Mouse (Mus musculus) heart, postnatal 14 days (tissue): ENCODE measurements around the gene Pkd1l3. TPM values are rescaled to one million over a fixed set of nuclear protein-coding genes. Genes with fewer than 3 reads are reported as not detected.

ENCODE experiments used
- DNase-seq, 2 experiments: peaks; one replicate each; pipeline ENCODE4 v3.0.0; 2021 to 2022
- intact Hi-C: fragments of 180-260 bp; cut with DNase I; formaldehyde crosslinking; loops from one replicate; pipeline ENCODE4 v1.15.1; 2025
- total RNA-seq, 2 experiments: library from RNA; stranded (reverse); gene quantifications; 2 replicates each; pipeline ENCODE4 v1.2.3; 2021

Pkd1l3 gene
- total RNA-seq, 2 experiments from 2014 or later, result 0.10 TPM; not detected in 1

DNA sequence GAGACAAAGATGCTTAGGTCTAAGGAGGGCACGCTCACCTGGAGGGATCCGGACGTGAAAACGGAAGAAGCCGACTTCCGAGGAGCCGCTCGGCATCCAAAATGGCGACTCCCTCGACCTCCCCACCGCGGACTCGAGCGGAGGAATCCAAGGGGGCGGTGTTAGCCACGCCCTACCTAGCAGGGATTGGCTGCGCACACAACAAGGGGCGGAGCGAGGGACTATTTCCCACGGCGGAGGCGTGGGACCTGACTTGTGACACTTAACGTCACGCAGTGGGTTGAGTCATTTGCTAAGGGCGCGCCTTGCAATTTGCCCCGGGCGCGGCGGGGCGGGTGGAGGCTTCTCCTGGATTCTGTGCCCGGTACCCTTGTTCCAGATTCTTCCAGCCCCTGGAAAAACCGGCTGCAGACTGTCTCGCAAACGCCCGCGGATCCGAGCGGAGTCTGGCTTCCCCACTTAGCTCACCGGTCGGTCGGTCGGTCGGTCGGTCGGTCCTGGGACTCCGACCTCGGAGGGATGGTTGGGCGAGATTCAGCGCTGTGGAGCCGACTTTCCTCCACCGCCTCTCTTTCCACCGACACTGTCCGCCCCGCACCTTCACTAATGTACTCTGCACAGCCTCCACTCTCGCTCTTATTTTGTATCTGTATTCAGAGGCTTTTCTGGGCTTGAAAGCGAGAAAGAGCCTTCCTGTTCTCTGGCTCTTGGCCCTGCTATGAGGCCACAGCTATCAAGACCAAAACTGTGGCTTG, 79.0 kb downstream of the Pkd1l3 start, which contains the start of gene Ist1:
Ist1 (minus strand) TSS at position 115 of the 755 bp plus-strand sequence.
- DNase-seq, result peak; percentile 98 to 99
- intact Hi-C loops, result loop anchor here (2.0 to 5.0 kb wide), 2 partner anchors 85 to 86 kb away; partner anchors contain the start of genes Ap1g1 and Dhodh

DNA sequence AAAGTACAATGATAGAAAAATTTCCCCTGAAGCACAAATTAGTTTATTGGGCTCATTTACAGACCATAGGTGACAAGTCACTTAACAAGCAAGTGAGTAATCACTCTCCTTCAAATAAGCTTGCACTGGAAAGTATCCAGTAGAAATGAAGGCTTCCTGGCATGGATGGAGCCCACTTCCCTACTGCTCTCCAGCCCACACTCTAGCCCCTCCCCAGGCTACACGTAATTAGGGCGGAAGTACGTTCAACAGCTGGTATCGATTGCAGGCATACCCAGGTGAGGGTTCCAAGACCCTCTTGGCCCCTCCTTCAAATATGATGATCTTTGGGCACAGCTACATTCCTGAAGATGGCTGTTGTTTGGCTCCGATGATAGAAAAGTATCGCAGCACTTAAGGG, 79.8 kb downstream of the Pkd1l3 start:
- intact Hi-C loops, result loop anchor here (5.0 kb wide), 1 partner anchor 87 kb away; the partner anchor contains the start of gene Dhodh

DNA sequence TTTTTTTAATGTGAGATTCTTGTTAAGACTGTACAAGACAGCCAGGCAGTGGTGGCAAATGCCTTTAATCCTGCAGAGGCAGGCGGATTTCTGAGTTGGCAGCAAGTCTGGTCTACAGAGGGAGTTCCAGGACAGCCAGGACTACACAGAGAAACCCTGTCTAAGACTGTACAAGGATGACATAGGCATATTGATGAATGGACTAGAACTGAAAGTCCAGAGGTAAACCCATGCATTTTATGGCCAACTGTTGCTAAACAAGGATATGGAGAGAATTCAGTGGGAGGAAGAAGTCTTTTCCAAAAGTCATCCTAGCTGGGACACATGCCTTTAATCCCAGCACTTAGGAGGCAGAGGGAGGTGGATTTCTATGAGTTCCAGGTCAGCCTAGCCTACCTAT, 83.4 kb downstream of the Pkd1l3 start:
- no peak for DNase-seq
- intact Hi-C loops, result no loop called here

More for the DNA sequence above, 79.8 kb downstream of the Pkd1l3 start:
- DNase-seq, result no peak

DNA sequence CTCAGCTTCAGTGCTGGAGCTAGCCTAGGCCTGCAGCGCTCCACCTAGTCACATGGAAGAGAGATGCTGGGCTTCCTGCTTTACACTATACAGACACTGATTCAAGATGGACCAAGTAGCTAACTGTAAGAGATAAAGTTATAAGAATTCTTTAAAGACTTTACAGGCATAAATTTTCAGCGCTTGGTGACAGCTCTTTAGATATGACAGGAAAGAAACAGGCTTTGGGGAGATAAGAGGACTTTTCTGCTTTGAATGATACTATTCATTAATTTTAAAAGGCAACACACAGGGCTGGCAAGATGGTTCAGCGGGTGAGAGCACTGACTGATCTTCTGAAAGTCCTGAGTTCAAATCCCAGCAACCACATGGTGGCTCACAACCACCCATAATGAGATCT, 84.2 kb downstream of the Pkd1l3 start:
- intact Hi-C loops, result no loop called here
- no peak for DNase-seq

DNA sequence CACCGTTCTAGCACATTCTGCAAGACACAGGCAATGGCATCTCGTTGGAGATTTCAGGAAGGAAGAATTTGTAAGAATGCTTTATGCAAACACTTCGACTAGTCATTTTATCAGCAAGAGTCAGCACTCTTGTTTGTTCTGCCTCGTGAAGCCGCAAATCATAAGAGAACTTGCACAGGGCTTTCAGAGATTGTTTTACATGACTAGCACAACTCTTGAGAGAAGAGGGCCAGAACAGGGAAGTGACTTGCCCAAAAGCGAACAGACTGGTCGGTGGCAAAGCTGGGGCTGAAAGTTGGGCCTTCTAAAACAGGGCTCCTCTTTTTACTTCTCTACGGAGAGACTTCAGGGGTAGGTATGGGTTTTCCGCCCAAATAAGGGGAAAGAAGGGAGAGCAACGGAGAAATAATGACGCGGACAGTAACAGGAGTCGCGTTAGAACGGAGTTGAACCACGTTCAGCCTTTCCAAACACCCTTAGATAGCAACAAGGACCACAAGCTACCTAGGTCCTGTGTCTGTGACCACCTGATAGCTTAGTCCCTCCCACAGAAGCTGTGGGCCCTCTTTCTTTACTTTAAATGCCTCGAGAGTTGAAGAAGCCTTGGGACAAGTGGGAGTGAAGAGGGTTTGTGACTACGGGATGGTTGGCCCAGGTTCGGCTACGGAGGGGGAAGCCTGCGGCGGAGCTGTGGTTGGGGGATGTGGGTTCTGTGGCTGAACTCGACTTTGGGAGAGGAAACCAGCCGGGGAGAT, 90.4 kb downstream of the Pkd1l3 start:
- intact Hi-C loops, result loop anchor here (5.0 kb wide), 1 partner anchor 73 kb away; the partner anchor contains the start of gene Ap1g1
- no peak for DNase-seq

DNA sequence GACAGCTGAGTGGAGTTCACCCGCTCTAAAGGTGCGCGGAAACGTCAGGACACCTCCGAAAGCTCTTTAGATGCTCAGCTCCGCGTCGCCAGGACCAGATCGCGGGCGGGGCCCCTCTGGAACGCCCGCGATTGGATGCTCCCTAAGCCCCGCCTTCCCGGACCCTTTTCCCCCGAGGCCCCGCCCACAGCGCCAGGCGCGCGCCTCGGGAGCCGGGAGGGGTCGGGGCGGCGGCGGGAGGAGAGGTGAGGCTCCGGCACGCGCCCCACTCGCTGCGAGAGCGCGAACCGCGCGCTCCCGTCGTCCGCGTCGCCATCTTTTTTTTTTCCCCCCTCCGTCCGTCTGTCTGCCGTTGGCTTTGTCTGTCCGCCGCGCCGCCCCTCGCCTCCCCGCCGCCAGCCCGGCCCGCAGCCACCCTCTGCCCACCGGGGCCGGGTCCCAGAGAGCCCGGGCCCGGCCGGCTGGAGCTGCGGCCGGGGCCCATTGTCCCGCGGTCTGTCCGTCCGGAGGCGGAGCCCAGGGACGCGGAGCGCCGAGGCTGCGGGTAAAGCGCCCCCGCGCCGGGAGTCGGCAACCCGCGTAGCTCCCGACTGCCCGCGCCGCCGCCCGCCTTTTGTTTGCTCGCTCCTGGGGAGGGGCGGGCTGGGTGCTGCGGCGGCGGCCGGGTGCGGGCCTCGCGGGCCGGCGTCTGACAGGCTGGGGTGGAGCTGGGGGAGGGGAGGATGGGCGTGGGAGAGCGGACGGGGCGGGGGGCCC, 91.2 kb downstream of the Pkd1l3 start, which contains the start of gene Zfp821:
Zfp821 (plus strand) TSS at position 227 of the 756 bp plus-strand sequence.
- intact Hi-C loops, result loop anchor here (5.0 kb wide), 1 partner anchor 72 kb away; the partner anchor contains the start of gene Ap1g1
- DNase-seq, result peak; percentile 94 to 96

DNA sequence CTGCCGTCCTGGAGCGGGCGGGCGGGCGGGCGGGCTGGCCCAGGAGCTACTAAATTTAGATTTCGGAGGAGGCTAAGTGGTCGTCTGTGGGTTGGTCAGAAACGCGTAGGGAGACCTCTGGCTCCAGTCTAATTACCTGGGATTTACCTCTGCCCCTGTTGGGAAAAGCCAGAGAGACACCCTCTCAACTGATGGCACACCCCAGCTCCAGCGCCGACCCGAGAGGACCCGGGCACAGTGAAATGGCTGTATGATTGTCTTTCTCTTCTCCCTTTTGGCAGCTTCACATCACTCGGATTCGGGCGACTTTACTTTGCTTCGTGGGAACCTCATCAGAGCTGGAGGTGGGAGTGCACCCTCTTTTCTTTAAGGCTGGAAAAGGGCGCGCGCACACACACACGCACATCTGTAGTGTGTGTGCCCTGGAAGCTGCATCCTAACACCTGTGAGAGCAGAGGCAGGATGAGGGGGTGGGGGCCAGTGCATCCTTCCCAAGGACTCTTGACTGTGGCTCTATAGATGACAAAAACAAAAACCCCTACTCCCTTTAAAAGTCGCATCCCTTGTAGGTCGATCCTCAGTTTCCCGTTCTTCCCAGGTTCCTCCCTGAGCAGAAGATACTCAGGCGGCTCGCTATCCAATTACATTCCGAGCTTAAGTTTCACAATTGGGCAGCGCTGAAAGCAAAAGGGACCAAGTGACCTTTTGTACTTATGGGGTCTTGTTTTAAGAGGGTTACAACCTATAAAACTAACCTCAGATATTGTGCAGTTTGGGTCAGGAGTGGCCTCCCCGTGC, 92.0 kb downstream of the Pkd1l3 start:
- intact Hi-C loops, result loop anchor here (5.0 kb wide), 1 partner anchor 71 kb away; the partner anchor contains the start of gene Ap1g1
- peak in 1 of 2 experiments; percentile 10 for DNase-seq

DNA sequence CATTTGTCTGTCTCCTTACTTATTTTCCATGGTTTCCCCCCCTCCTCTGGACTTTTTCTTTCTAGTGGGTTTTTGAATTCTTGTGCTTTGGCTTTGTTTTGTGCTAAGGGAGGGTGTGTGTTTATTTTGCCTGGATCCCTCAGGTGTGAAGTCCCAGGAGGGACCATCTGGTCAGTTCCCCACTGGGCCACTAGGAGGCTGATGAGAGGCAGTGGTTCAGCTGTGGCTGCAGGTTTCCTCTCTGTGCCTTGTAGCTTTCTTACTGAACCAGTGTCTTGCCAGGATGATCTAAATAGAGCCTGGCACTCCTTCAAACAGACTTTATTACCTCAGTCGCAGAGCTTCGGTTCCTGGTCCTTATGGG, 92.5 kb downstream of the Pkd1l3 start:
- intact Hi-C loops, result loop anchor here (5.0 kb wide), 1 partner anchor 70 kb away; the partner anchor contains the start of gene Ap1g1
- peak; percentile 76 to 82 for DNase-seq

DNA sequence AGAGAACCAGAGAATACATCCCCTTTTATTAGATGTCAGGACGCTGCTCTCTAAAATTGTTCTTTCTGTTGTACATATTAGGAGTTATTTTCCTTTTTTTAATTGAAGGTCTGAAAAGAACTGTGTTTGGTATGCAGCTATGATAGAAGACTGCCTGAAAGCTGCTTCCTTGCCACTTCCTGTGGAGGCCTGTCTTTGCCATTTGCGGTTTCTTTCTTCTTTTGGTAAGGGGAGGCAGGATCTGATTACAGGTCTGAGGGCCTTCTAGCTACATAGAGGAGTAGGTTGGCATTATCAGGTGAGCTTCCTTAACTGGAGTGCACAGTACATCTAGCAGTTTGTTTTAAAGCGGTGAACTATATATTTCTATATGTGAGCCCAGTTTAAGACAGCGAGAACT, 93.6 kb downstream of the Pkd1l3 start:
- intact Hi-C loops, result loop anchor here (5.0 kb wide), 1 partner anchor 69 kb away; the partner anchor contains the start of gene Ap1g1
- no peak for DNase-seq

DNA sequence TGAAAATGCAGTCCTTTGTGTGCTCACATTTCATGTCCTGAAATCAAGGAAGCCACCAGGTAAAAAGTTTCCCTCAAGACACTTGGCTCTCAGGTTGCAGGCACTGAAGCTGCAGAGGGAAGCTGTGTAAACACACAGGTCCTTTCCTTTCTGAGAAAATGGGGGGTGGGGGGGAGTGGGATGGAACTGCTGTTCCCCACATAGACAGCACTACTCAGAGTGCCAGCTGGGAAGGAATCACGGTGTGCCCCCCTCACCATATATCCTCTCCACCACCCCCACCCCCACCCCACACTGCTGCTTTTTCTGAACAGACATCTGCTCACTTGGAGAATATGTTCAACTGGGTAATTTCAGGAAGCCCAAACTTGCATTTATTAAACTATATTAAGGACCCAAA, 98.2 kb downstream of the Pkd1l3 start:
- no peak for DNase-seq
- intact Hi-C loops, result no loop called here

DNA sequence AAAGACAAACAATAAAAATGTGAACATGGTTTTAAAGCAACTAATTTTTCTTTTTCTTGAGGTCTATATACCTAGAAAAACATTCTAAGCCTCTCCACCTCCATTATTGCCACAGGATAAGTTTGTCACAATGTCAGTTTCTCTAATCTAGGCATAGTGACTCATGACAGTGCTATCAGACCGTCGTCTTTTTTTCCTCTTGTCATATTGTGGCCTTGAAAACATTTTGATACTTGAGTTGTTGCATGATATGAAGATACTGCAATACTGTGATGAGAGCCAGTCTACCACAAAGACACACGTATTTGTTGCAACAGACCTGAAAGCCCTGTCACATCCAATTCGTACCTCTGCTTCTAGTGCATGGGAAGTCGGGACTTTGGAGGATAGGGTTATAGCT, 100.6 kb downstream of the Pkd1l3 start:
- DNase-seq, result no peak
- intact Hi-C loops, result no loop called here

Other genes with a start within 250 kb of the Pkd1l3 start
- gene Pmfbp1, start 120.5 kb upstream of the Pkd1l3 start, total RNA-seq, result not detected
- gene Dhx38, start 48.7 kb upstream of the Pkd1l3 start, total RNA-seq, result 10 to 100 TPM; 14.0 to 14.6 TPM
- gene Txnl4b, start 48.6 kb upstream of the Pkd1l3 start, total RNA-seq, result 1 to 10 TPM; 4.4 to 5.0 TPM
- 10 to 100 TPM; 18.7 to 51.9 TPM for gene Hp, start 35.3 kb upstream of the Pkd1l3 start, total RNA-seq
- gene Dhodh, start 5.8 kb upstream of the Pkd1l3 start, total RNA-seq, result 10 to 100 TPM; 18.3 to 20.8 TPM
- 10 to 100 TPM; 48.1 to 53.0 TPM for gene Ist1, start 78.7 kb downstream of the Pkd1l3 start, total RNA-seq
- gene Zfp821, start 91.0 kb downstream of the Pkd1l3 start, total RNA-seq, result 10 to 100 TPM in 1 of 2 experiments, 1 to 10 TPM in 1; 8.6 to 10.4 TPM
- gene Atxn1l, start 123.2 kb downstream of the Pkd1l3 start, total RNA-seq, result 10 to 100 TPM; 24.1 to 28.0 TPM
- 10 to 100 TPM; 43.0 to 45.3 TPM for gene Ap1g1, start 164.0 kb downstream of the Pkd1l3 start, total RNA-seq